Mouse (Mus musculus): ENCODE results near the gene R3hdm2. TPM values are rescaled to one million over a fixed set of nuclear protein-coding genes. Genes with fewer than 3 reads are reported as not detected.

Gene R3hdm2
- polyA plus RNA-seq, 1 experiment from 2014 or later, result 29.0 TPM

DNA sequence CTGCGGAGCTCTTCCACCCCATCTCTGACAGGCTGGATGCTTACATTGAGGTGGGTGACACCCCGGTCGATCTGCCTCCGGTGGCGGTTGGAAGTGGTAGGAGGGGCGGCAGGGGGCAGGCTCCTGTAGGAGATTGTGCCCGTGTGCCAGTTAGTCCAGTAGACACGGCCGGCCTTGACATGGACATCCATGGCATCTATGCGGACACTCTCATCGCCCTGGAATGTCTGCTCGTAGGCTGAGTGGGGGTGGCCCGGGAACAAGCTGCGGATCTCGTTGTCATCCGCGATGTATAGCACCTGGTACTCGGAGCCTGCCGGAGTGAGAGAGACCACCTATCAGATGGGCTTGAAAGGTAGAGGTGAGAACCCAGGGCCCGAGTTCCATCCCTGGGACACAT is 164.2 kb downstream of the R3hdm2 start:
- WGBS, result 89% methylated on average over 20 of the region's 20 CpGs
- no peaks in the 10 kb centered on the region for H3K9me3 ChIP-seq (ENCODE audit: low read length)
- no peak overlapping the region for H3K9ac ChIP-seq (replicated peaks; ENCODE audit: low read length)
- H3K4me2 ChIP-seq (replicated peaks; ENCODE audit: low read depth, low read length), result no peak overlapping the region
- no peak for ATAC-seq (ENCODE audit: low FRiP score, low TSS enrichment)
- H3K36me3 ChIP-seq (ENCODE audit: insufficient read depth, low read length), result peaks cover 30% of the 10 kb centered on the region; the same call in 1 of the 2 replicates
- H3K27ac ChIP-seq (ENCODE audit: low read length), result no peak overlapping the region
- H3K4me3 ChIP-seq (ENCODE audit: low read length), result no peak overlapping the region
- H3K4me1 ChIP-seq (ENCODE audit: insufficient read depth, low read length), result no peaks in the 10 kb centered on the region
- no peaks in the 10 kb centered on the region for H3K27me3 ChIP-seq (ENCODE audit: insufficient read depth, low read length)

- WGBS, result 90% methylated on average over 7 of the region's 7 CpGs
- H3K9me3 ChIP-seq (ENCODE audit: low read length), result no peaks in the 10 kb centered on the region
- no peak for ATAC-seq (ENCODE audit: low FRiP score, low TSS enrichment)
- H3K4me2 ChIP-seq (replicated peaks; ENCODE audit: low read depth, low read length), result no peak overlapping the region
- peaks cover 28% of the 10 kb centered on the region; the same call in 1 of the 2 replicates for H3K36me3 ChIP-seq (ENCODE audit: insufficient read depth, low read length)
- no peak overlapping the region for H3K27ac ChIP-seq (ENCODE audit: low read length)
- no peaks in the 10 kb centered on the region for H3K4me1 ChIP-seq (ENCODE audit: insufficient read depth, low read length)
- H3K27me3 ChIP-seq (ENCODE audit: insufficient read depth, low read length), result no peaks in the 10 kb centered on the region
- H3K9ac ChIP-seq (replicated peaks; ENCODE audit: low read length), result no peak overlapping the region
- no peak overlapping the region for H3K4me3 ChIP-seq (ENCODE audit: low read length)
Observed at GRCm38 (mm10) chr10:127546505-127546904, 166.4 kb downstream of the R3hdm2 start.

- no peak overlapping the region for H3K27ac ChIP-seq (ENCODE audit: low read length)
- H3K4me3 ChIP-seq (ENCODE audit: low read length), result no peak overlapping the region
- H3K4me2 ChIP-seq (replicated peaks; ENCODE audit: low read depth, low read length), result no peak overlapping the region
- WGBS, result 96% methylated on average over 15 of the region's 15 CpGs
- no peaks in the 10 kb centered on the region for H3K9me3 ChIP-seq (ENCODE audit: low read length)
- no peak overlapping the region for H3K9ac ChIP-seq (replicated peaks; ENCODE audit: low read length)
- no peaks in the 10 kb centered on the region for H3K27me3 ChIP-seq (ENCODE audit: insufficient read depth, low read length)
- peaks cover 34% of the 10 kb centered on the region for H3K36me3 ChIP-seq (ENCODE audit: insufficient read depth, low read length)
- H3K4me1 ChIP-seq (ENCODE audit: insufficient read depth, low read length), result no peaks in the 10 kb centered on the region
- no peak for ATAC-seq (ENCODE audit: low FRiP score, low TSS enrichment)
Observed at GRCm38 (mm10) chr10:127548236-127548635, 168.1 kb downstream of the R3hdm2 start.

Other genes with a start within 250 kb of the R3hdm2 start
- gene B4galnt1, start 215.1 kb upstream of the R3hdm2 start, polyA plus RNA-seq (2015; fragmentation: Nextera tagmentation; extraction: Ambion mirVana), result 7.2 and 10.1 TPM in 2 replicates
- gene Slc26a10, start 199.7 kb upstream of the R3hdm2 start, polyA plus RNA-seq (2015; fragmentation: Nextera tagmentation; extraction: Ambion mirVana), result 2.7 and 4.4 TPM in 2 replicates
- gene Arhgef25, start 190.2 kb upstream of the R3hdm2 start, polyA plus RNA-seq (2015; fragmentation: Nextera tagmentation; extraction: Ambion mirVana), result 47.8 and 53.8 TPM in 2 replicates
- gene Dtx3, start 184.6 kb upstream of the R3hdm2 start, polyA plus RNA-seq (2015; fragmentation: Nextera tagmentation; extraction: Ambion mirVana), result 115 and 125 TPM in 2 replicates
- gene Pip4k2c, start 168.7 kb upstream of the R3hdm2 start, polyA plus RNA-seq (2015; fragmentation: Nextera tagmentation; extraction: Ambion mirVana), result 50.9 and 52.2 TPM in 2 replicates
- gene Kif5a, start 117.0 kb upstream of the R3hdm2 start, polyA plus RNA-seq (2015; fragmentation: Nextera tagmentation; extraction: Ambion mirVana), result 0.76 and 1.7 TPM in 2 replicates
- 206 and 212 TPM in 2 replicates for gene Dctn2, start 114.0 kb upstream of the R3hdm2 start, polyA plus RNA-seq (2015; fragmentation: Nextera tagmentation; extraction: Ambion mirVana)
- 13.3 and 14.8 TPM in 2 replicates for gene Mbd6, start 91.3 kb upstream of the R3hdm2 start, polyA plus RNA-seq (2015; fragmentation: Nextera tagmentation; extraction: Ambion mirVana)
- gene Mars, start 68.5 kb upstream of the R3hdm2 start, polyA plus RNA-seq (2015; fragmentation: Nextera tagmentation; extraction: Ambion mirVana), result 115 and 123 TPM in 2 replicates
- gene Arhgap9, start 58.4 kb upstream of the R3hdm2 start, polyA plus RNA-seq (2015; fragmentation: Nextera tagmentation; extraction: Ambion mirVana), result 2.5 and 2.6 TPM in 2 replicates
- gene Gli1, start 38.4 kb upstream of the R3hdm2 start, polyA plus RNA-seq (2015; fragmentation: Nextera tagmentation; extraction: Ambion mirVana), result 7.5 and 9.5 TPM in 2 replicates
- 0.08 TPM in 1 of 2 replicates, not detected in the other for gene Inhbe, start 25.9 kb upstream of the R3hdm2 start, polyA plus RNA-seq (2015; fragmentation: Nextera tagmentation; extraction: Ambion mirVana)
- 0.09 and 0.24 TPM in 2 replicates for gene Inhbc, start 9.9 kb upstream of the R3hdm2 start, polyA plus RNA-seq (2015; fragmentation: Nextera tagmentation; extraction: Ambion mirVana)
- gene Stac3, start 121.4 kb downstream of the R3hdm2 start, polyA plus RNA-seq (2015; fragmentation: Nextera tagmentation; extraction: Ambion mirVana), result 0.85 and 1.9 TPM in 2 replicates
- gene Ndufa4l2, start 134.6 kb downstream of the R3hdm2 start, polyA plus RNA-seq (2015; fragmentation: Nextera tagmentation; extraction: Ambion mirVana), result 74.4 and 77.3 TPM in 2 replicates
- 119 and 123 TPM in 2 replicates for gene Shmt2, start 142.1 kb downstream of the R3hdm2 start, polyA plus RNA-seq (2015; fragmentation: Nextera tagmentation; extraction: Ambion mirVana)
- gene Nxph4, start 154.2 kb downstream of the R3hdm2 start, polyA plus RNA-seq (2015; fragmentation: Nextera tagmentation; extraction: Ambion mirVana), result 1.8 and 2.3 TPM in 2 replicates
- 70.9 and 71.7 TPM in 2 replicates for gene Lrp1, start 240.8 kb downstream of the R3hdm2 start, polyA plus RNA-seq (2015; fragmentation: Nextera tagmentation; extraction: Ambion mirVana)